1 mouse cellular context compared by ENCODE assay signal in the genomic region with DNA sequence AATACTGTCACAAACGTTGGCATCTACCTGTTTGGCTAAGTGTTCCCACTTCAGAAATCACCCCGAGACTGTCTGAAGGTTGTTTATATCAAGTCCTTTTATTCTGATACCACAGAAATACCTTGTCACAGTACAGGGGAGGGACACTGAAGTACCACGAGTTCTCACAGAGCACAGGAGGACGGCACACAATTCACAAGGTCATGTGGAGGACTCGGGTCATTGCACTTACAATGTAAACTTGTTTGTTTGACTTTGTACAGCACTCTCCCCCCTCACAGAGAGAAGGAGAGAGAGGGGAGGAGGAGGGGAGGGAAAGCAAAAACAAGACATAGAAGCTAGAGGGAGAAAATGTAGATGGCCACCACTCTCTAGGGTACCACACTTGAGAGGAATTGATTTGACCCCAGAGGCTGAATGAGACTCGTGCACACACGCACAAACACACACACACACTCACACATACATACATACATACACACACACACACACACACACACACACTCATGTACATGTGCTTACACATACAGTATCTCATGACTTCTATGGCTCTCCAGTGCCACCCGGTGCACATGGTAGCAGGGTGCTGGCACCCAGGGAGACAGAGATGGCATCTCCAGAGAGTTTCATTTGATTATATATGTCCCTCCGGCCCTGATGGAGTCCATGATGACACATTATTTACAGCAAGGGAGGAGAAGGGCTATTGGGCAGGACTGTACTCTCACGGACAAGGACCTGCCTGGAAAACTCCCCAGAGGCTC.
A peak's percentile ranks its signal among the peaks of the same experiment; 100 is the strongest.
TF ChIP-seq lines count a peak whose summit lies in the region.

No protein-coding gene starts in this region.

TF ChIP-seq in MEL, 35 proteins besides CTCF, POLR2A, EP300 and RAD21:
- TF ChIP-seq HCFC1 (IDR thresholded peaks at IDR 0.05; ENCODE audit: low read depth, low read length) (no peak), ZMIZ1 (IDR thresholded peaks at IDR 0.05; ENCODE audit: low read depth, low read length) (no peak), MYC (IDR thresholded peaks at IDR 0.05; ENCODE audit: low read depth, low read length) (0 out of 2 replicates have a peak, but pooled peaks have one; percentile 26), USF2 (IDR thresholded peaks at IDR 0.05; ENCODE audit: borderline replicate concordance in 1 of 2, insufficient read depth in 1 of 2, low read depth in 1 of 2, low read length in 2 of 2) (no peak), POLR2AphosphoS5 (IDR thresholded peaks at IDR 0.05; ENCODE audit: borderline replicate concordance, low read depth, low read length) (no peak), NELFE (IDR thresholded peaks at IDR 0.05; ENCODE audit: low read depth, low read length) (no peak), TAL1 (IDR thresholded peaks at IDR 0.05; ENCODE audit: low read length) (no peak), MAX (IDR thresholded peaks at IDR 0.05; ENCODE audit: low read length) (no peak)
